Mouse (Mus musculus) fibroblast of lung, adult 2 months (primary cell): Measurements from ENCODE around the gene Ythdf2.

ENCODE experiments used
- DNase-seq: peaks from one replicate; pipeline ENCODE4 v3.0.0-alpha.2; 2011; ENCODE audit warnings: low read depth

The Ythdf2 gene

DNA sequence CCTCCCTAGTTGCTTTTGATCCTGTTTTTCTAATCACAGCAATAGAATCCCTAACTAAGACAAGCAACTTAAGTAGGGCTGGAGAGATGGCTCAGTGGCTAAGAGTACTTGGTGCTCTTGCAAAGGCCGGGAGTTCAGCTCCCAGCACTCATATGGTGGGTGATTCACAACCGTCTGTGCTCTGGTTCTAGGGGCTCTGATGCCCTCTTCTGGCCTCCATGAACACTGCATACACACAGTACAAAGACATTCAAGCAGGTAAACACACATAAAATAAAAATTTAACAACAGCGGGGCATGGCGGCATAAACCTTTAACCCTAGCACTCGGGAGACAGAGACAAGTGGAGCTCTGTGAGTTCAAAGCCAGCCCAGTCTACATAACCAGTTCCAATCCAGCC is 65.9 kb downstream of the Ythdf2 start:
- no peak for DNase-seq

- no peak for DNase-seq
Measured at GRCm38 (mm10) chr4:132145092-132145491, 67.0 kb downstream of the Ythdf2 start.

GRCm38 (mm10) chr4:132144080-132144841 is 67.8 kb downstream of the Ythdf2 start, which contains the start of gene Oprd1:
Oprd1 (minus strand) TSS chr4:132144486.
- no peak for DNase-seq

DNA sequence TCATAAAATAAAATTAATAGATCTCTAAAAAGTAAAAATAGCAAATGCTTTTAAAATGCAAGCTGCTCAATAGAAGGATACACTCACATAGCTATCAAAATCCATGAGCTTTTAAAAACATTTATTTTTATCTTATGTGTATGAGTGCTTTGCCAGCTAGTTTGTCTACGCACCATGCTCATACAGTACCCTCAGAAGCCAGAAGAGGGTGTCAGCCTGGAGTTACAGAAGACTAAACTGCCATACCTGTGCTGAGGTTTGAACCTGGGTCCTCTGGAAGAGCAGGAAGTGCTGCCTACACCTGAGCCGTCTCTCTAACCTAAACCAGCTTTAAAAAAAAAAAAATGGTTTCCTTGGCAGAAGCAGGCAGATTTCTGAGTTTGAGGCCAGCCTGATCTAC is 73.5 kb downstream of the Ythdf2 start:
- no peak for DNase-seq

DNA sequence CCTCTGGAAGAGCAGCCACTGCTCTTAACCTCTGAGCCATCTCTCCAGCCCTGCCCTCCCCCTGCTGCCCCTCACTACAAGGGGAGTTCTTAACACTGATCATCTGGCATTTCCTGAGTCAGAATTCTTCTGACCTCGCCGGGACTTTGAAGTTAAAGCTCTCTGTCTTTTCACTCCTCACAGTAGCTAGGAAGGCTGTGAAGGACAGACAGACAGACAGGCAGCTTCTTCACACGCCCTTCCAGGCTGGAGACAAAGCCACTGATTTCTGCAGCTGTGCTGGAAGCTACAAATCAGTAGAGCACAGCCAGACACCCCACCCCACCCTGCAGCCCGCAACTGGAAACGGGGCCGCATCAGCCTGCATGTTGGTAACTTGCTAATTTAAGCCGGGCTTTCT is 75.1 kb downstream of the Ythdf2 start:
- no peak for DNase-seq
